Mouse (Mus musculus): ENCODE data around the gene Usp34.
"Not testable (repeated sequence)": the region's sequence is repeated elsewhere in the genome, so short reads cannot be mapped to it uniquely, and the experiment has no call there.

The Usp34 gene

GRCm38 (mm10) chr11:23359687-23360235 lies 53.1 kb downstream of the Usp34 start:
- not testable (repeated sequence) for DNase-seq

GRCm38 (mm10) chr11:23362305-23362704 lies 55.6 kb downstream of the Usp34 start:
- no peak for DNase-seq

- no peak for DNase-seq
Observed at GRCm38 (mm10) chr11:23364348-23364747, 57.7 kb downstream of the Usp34 start.

GRCm38 (mm10) chr11:23372032-23372431 lies 65.3 kb downstream of the Usp34 start:
- no peak for DNase-seq

- no peak for DNase-seq
Observed at GRCm38 (mm10) chr11:23372490-23372889, 65.8 kb downstream of the Usp34 start.

GRCm38 (mm10) chr11:23380055-23380454 lies 73.4 kb downstream of the Usp34 start:
- DNase-seq, result no peak

- no peak for DNase-seq
Observed at GRCm38 (mm10) chr11:23380595-23380994, 73.9 kb downstream of the Usp34 start.

- no peak for DNase-seq
Observed at GRCm38 (mm10) chr11:23382787-23383186, 76.1 kb downstream of the Usp34 start.

GRCm38 (mm10) chr11:23389649-23390048 lies 83.0 kb downstream of the Usp34 start:
- DNase-seq, result no peak

- DNase-seq, result no peak
Observed at GRCm38 (mm10) chr11:23392567-23392966, 85.9 kb downstream of the Usp34 start.

- DNase-seq, result no peak
Observed at GRCm38 (mm10) chr11:23396608-23397007, 89.9 kb downstream of the Usp34 start.

- peak in 1 of 2 experiments; percentile 13 for DNase-seq
Observed at GRCm38 (mm10) chr11:23400978-23401776, 94.5 kb downstream of the Usp34 start.

- no peak for DNase-seq
Observed at GRCm38 (mm10) chr11:23428301-23428700, 121.6 kb downstream of the Usp34 start.

GRCm38 (mm10) chr11:23430013-23430412 lies 123.3 kb downstream of the Usp34 start:
- DNase-seq, result no peak

GRCm38 (mm10) chr11:23436076-23436475 lies 129.4 kb downstream of the Usp34 start:
- peak; percentile 7 to 8 for DNase-seq

GRCm38 (mm10) chr11:23465862-23466261 lies 159.2 kb downstream of the Usp34 start:
- not testable (repeated sequence) for DNase-seq

GRCm38 (mm10) chr11:23489955-23490354 lies 183.3 kb downstream of the Usp34 start:
- DNase-seq, result no peak

GRCm38 (mm10) chr11:23492048-23492790 lies 185.5 kb downstream of the Usp34 start:
- no peak for DNase-seq

- no peak for DNase-seq
Observed at GRCm38 (mm10) chr11:23495231-23495630, 188.5 kb downstream of the Usp34 start.

GRCm38 (mm10) chr11:23496661-23497060 lies 190.0 kb downstream of the Usp34 start:
- DNase-seq, result peak; percentile 51 to 53

GRCm38 (mm10) chr11:23497335-23497717 lies 190.6 kb downstream of the Usp34 start:
- DNase-seq, result peak; percentile 89 to 90

- DNase-seq, result peak; percentile 99 to 100
Observed at GRCm38 (mm10) chr11:23497718-23498509, 191.2 kb downstream of the Usp34 start, which contains the start of gene Ahsa2. Ahsa2 (minus strand) TSS chr11:23498030.

GRCm38 (mm10) chr11:23498609-23499008 lies 191.9 kb downstream of the Usp34 start:
- peak in 1 of 2 experiments; percentile 15 for DNase-seq
